Mouse (Mus musculus): ENCODE measurements around the gene Gtsf1l. TPM values are rescaled to one million over a fixed set of nuclear protein-coding genes. Genes with fewer than 3 reads are reported as not detected.
"Not testable (repeated sequence)": the region's sequence is repeated elsewhere in the genome, so short reads cannot be mapped to it uniquely, and the experiment has no call there.

Gtsf1l gene
- total RNA-seq, 2 experiments from 2014 or later = not detected

GRCm38 (mm10) chr2:163095784-163096183 lies 8.1 kb upstream of the Gtsf1l start:
- intact Hi-C loops (cut with DNase I) = loop anchor here (5.0 kb wide), 1 partner anchor 173 kb away; no protein-coding TSS in a partner anchor
- no peak for DNase-seq (ENCODE audit: low spot score in 2 of 2)

DNA sequence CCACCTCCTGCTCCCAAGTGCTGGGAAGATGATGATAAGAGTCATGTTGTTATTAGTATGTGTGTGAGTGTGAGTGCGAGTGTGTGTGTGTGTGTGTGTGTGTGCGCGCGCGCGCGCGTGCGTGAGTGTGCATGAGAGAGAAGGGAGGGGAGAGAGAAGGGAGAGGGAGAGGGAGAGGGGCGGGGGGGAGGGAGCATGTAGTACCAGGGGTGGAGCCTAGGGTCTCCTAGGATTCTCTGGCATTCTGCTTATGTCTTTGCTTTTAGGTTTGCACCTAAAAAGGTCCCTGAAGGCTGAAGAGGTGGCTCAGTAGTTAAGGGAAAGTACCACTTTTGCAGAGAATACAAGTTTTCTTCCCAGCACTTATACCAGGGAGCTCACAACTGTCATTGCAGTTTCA lies 7.3 kb upstream of the Gtsf1l start:
- no peak for DNase-seq (ENCODE audit: low spot score in 2 of 2)
- intact Hi-C loops (cut with DNase I) = loop anchor here (5.0 kb wide), 1 partner anchor 173 kb away; no protein-coding TSS in a partner anchor

DNA sequence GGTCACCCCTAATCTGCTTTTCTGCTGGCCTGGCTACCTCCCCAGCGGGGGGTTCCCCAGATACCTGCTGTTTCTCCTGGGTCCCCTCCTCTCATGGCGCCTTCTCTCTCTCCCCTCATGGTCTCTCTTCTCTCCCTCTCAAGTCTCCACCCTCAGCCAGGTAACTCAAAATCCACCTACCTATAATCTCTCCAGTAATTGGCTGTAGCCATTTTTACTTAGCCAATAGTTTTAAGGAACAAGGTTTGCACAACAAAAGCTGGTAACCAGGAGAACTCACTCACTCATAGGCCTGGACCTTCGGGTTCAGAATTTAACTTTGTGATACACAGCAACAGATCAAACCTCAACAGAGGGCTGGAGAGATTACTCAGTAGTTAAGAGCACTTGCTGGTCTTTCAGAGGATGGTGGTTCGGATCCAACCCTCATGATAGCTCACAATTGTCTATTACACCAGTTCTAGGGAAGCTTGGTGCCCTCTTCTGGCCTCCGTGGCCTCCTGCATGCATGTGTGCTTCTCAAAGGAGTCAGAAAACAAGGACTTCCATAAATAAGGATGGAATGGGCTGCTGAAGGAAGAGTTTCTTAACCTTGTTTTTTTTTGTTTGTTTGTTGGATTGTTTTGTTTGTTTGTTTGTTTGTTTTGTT lies 1.9 kb upstream of the Gtsf1l start:
- DNase-seq (ENCODE audit: low spot score in 2 of 2) = no peak
- intact Hi-C loops (cut with DNase I) = no loop called here

DNA sequence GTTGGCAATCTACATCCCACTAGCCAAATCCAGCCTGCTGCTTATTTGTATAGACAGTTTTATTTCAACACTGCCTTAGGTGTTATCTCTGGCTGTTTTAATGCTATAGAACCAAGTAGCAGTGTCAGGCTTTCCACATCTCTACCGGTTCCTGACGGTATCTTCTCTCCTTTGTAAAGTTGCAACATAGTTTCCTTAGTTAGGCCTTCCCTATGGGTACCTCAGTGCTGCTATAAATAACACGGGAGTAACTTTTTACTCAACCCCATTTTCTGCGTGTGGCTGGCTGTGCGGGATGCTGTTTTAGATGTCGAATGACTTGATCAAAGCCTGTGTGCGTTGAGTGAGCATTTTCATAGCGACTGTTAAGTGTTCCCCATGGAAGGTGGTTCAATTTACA lies 1.1 kb downstream of the Gtsf1l start:
- no peak for DNase-seq (ENCODE audit: low spot score in 2 of 2)
- intact Hi-C loops (cut with DNase I) = no loop called here

DNA sequence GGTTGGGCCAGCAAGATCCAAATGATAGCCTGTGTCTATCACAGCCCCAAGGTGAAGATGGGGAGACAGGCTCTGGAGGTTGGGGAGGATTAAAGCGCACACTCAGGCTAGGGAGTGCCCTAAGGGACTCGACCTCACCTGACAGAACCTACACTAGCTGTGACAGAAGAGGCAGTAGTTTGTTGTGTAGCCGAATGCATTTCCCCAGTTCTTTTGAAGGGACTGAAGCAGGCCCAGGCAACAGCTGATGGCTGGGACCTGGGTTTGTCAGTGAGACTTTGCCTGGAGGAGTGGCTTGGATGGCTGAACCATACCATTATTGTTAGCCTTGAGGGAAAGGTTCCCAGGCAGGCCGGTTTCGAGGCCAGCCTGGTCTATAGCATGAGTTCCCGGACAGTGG lies 2.6 kb downstream of the Gtsf1l start:
- intact Hi-C loops (cut with DNase I) = no loop called here

GRCm38 (mm10) chr2:163084519-163084918 lies 3.1 kb downstream of the Gtsf1l start:
- intact Hi-C loops (cut with DNase I) = no loop called here
- DNase-seq (ENCODE audit: low spot score in 2 of 2) = no peak

More for the DNA sequence above, 2.6 kb downstream of the Gtsf1l start:
- no peak for DNase-seq (ENCODE audit: low spot score in 2 of 2)

DNA sequence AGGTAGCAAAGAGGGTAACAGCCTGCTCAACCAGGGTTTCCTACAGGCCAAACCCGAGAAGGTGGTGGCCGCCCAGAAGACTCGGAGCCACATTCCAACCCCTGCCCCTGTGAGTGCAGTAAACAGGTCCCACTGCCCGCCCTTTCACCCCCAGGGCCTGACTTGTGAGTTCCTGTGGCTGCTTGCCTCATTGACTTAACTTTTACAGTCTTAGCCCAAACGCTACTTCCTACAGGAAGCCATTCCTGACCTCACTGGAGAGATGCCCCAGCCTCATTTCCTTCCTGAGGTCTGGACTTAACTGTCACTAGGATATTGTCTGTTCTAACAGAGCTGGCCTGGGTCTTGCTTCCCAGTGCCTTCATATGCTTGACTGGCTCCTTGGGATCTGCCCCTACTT lies 5.1 kb downstream of the Gtsf1l start:
- intact Hi-C loops (cut with DNase I) = no loop called here
- no peak for DNase-seq (ENCODE audit: low spot score in 2 of 2)

DNA sequence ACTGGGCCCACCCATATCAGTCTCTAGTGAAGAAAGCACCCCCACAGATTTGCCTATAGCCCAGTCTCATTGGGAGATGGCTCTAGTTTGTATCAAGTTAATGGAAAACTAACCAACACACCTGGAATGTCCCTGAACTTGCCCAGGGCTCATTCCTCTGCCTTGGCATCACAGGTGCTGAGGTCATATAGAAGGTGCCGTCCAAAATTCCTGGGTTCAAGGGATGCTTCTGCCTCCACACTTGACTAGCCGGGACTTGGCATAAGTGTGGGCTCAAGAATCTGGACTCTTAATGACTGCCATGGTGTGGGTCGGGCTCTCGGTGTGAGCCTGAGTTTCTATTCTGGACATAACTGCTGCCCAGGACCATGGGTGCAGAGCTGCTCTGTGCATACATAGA lies 8.6 kb downstream of the Gtsf1l start:
- intact Hi-C loops (cut with DNase I) = no loop called here
- no peak for DNase-seq (ENCODE audit: low spot score in 2 of 2)

DNA sequence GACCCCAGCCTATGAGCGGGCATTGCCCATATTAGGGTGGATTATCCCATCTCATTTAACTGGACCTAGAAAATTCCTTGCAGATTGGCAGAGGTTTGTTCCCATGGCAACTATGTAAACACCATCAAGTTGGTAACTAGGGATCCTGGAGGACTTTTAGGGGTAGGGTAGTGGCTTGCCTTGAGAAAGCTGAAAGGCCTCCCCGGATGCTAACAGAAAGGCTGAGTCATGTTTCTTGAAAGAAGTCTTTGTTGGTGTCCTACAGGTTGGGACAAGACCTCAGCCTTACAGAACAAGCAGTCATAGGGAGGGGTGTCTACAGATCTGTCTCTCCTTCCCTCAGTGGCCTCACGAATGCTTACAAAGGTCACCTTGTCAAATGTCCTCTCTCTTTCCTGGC lies 12.4 kb downstream of the Gtsf1l start:
- intact Hi-C loops (cut with DNase I) = no loop called here

DNA sequence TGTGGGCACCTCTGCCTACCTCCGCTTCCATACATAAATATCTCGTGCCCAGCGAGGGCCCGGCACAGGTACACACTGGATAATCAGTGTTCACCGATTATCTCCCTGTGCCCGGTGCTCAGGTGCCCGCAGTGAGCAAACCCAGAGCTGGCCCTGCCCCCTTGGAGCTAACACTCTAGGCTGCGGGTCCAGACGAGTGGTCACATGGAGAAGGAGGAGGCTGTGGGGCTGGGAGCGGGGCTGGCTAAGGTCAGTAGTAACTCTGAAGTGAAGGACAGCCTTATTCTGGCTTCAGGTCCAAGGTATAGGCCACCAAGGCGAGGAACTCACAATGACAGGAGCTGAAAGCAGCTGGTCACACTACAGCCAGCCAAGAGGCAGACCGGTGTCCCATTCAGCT lies 12.8 kb downstream of the Gtsf1l start:
- intact Hi-C loops (cut with DNase I) = no loop called here
- no peak for DNase-seq (ENCODE audit: low spot score in 2 of 2)

More for the DNA sequence above, 12.4 kb downstream of the Gtsf1l start:
- DNase-seq (ENCODE audit: low spot score in 2 of 2) = no peak

DNA sequence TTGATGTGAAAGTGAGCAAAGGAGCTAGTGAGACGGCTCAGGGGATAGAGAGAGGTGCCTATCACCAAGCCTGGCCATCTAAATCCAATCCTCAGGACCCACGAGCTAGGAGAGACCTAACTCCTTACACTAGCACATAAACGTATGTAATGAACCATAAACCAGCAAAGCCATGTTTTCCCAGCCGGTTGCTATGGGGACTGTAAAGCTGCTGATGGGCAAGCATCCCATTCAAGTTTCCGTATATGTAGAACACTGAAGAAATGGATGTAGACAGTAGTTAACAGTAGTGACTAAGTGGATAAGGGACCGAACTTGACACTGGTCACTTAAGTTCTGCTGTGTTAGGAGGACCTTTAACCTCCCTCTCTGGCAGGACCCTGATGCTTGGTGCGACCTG lies 13.6 kb downstream of the Gtsf1l start:
- peak; percentile 46 to 56 for DNase-seq (ENCODE audit: low spot score in 2 of 2)

GRCm38 (mm10) chr2:163073023-163073757 lies 14.5 kb downstream of the Gtsf1l start:
- intact Hi-C loops (cut with DNase I) = no loop called here
- no peak for DNase-seq (ENCODE audit: low spot score in 2 of 2)

More for the DNA sequence above, 13.6 kb downstream of the Gtsf1l start:
- intact Hi-C loops (cut with DNase I) = no loop called here

DNA sequence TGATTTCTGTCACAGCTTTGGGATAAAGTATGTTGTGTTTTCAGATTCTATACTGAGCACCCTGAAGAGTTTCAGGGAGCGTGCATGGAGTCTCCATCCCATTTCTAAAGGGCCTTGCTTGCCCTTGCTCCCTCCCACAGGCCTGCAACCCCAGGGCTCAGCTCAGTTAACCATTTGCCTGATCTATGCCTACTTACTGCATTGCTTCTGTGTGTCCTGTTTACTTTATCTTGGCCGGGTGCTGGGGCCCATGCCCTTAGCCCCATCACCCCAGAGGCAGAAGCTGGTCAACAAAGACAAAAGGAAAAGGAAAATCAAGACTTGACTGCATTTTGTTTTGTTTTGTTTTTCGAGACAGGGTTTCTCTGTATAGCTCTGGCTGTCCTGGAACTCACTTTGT lies 16.1 kb downstream of the Gtsf1l start:
- intact Hi-C loops (cut with DNase I) = no loop called here
- DNase-seq (ENCODE audit: low spot score in 2 of 2) = no peak

GRCm38 (mm10) chr2:163070213-163070612 lies 17.4 kb downstream of the Gtsf1l start:
- no peak for DNase-seq (ENCODE audit: low spot score in 2 of 2)
- intact Hi-C loops (cut with DNase I) = no loop called here

- intact Hi-C loops (cut with DNase I) = no loop called here
- DNase-seq (ENCODE audit: low spot score in 2 of 2) = no peak
Observed at GRCm38 (mm10) chr2:163067233-163067632, 20.4 kb downstream of the Gtsf1l start.

DNA sequence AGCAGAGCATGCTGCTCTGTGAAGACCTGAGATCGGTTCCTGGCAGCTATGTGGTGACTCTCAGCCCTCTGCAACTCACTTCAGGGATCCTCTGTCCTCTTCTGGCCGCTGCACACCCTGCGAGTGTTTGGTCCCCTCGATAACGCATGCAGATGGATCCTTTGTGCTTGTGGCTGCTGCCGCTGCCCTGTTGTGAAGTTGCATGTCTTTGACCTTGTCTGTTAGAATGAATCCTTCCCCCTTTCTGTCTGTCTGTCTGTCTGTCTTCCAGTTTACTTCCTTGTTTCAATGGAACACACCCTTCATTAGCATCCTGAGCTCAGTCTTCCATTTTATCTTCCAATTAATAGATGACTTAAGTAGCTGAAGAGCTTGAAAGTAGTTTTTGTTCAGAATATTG lies 21.3 kb downstream of the Gtsf1l start:
- intact Hi-C loops (cut with DNase I) = no loop called here
- DNase-seq (ENCODE audit: low spot score in 2 of 2) = no peak

DNA sequence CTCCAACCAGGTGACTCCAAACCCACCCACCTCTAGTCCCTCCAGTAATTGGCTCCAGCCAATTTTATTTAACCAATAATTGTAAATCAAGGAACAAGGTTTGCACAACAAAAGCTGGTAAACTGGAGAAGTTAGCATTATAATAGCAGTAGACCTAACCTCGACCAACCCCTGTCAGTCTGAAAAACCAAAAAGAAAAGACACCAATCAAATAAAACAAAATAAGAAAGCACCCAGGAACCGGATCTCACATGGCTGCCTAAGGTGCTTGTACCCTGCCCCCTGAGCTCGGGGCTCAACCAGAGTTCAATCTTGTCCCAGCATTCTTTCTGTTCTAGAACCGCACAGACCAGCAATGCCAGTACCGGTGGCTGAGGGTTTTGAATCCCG lies 25.5 kb downstream of the Gtsf1l start:
- DNase-seq (ENCODE audit: low spot score in 2 of 2) = no peak
- intact Hi-C loops (cut with DNase I) = no loop called here

- intact Hi-C loops (cut with DNase I) = no loop called here
- DNase-seq (ENCODE audit: low spot score in 2 of 2) = no peak
Observed at GRCm38 (mm10) chr2:163061203-163062118, 26.2 kb downstream of the Gtsf1l start.

DNA sequence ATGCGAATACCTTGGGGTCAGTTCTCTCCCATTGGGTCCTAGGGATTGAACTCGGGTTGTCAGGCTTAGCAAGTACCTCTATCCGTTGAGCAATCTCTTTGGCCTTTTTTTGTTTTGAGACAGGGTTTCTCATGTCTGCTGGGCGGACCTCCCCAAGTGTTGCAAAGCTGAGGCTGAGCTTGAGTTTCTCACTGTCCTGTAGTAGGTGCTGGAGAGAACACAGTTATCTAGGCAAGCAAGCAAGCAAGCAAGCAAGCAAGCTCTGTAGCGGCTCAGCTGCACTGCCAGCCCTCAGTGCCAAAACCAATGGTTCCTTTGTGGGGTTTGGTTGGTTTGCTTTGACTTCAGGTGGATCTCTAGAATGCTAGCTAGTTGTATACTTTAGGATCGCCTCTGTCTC lies 27.0 kb downstream of the Gtsf1l start:
- no peak for DNase-seq (ENCODE audit: low spot score in 2 of 2)
- intact Hi-C loops (cut with DNase I) = no loop called here

GRCm38 (mm10) chr2:163058981-163059380 lies 28.7 kb downstream of the Gtsf1l start:
- intact Hi-C loops (cut with DNase I); DNase-seq (ENCODE audit: low spot score in 2 of 2): not testable (repeated sequence)
